Mouse (Mus musculus): ENCODE measurements around the gene Rdh19. TPM values are rescaled to one million over a fixed set of nuclear protein-coding genes. Genes with fewer than 3 reads are reported as not detected.
"Not testable (repeated sequence)": the region's sequence is repeated elsewhere in the genome, so short reads cannot be mapped to it uniquely, and the experiment has no call there.

Gene Rdh19
- polyA plus RNA-seq, 1 experiment from 2014 or later = not detected

GRCm38 (mm10) chr10:127891481-127891880 is 41.8 kb downstream of the Rdh19 start:
- Histone ChIP-seq H3K27ac (ENCODE audit: low read depth, low read length) (no peak overlapping the region), H3K36me3 (ENCODE audit: control insufficient read depth, insufficient read depth, low read length) (no peaks in the 10 kb centered on the region), H3K4me2 (ENCODE audit: low read depth, low read length) (no peak overlapping the region), H3K9ac (replicated peaks; ENCODE audit: low read depth, low read length) (no peak overlapping the region), H3K4me1 (ENCODE audit: control insufficient read depth, insufficient read depth, low read length) (no peaks in the 10 kb centered on the region), H3K4me3 (ENCODE audit: low read depth, low read length) (no peak overlapping the region), H3K27me3 (ENCODE audit: control insufficient read depth, insufficient read depth, low read length) (no peaks in the 10 kb centered on the region), H3K9me3 (ENCODE audit: control insufficient read depth, low read length) (no peaks in the 10 kb centered on the region)
- WGBS = 88% methylated on average over 1 of the region's 1 CpGs
- no peak for ATAC-seq (ENCODE audit: low read depth)

- H3K4me1 ChIP-seq (ENCODE audit: control insufficient read depth, insufficient read depth, low read length); H3K9ac ChIP-seq (replicated peaks; ENCODE audit: low read depth, low read length); H3K4me2 ChIP-seq (ENCODE audit: low read depth, low read length); H3K36me3 ChIP-seq (ENCODE audit: control insufficient read depth, insufficient read depth, low read length); H3K4me3 ChIP-seq (ENCODE audit: low read depth, low read length); H3K9me3 ChIP-seq (ENCODE audit: control insufficient read depth, low read length); ATAC-seq (ENCODE audit: low read depth); H3K27ac ChIP-seq (ENCODE audit: low read depth, low read length); H3K27me3 ChIP-seq (ENCODE audit: control insufficient read depth, insufficient read depth, low read length): not testable (repeated sequence)
- 68% methylated on average over 5 of the region's 5 CpGs for WGBS
Measured at GRCm38 (mm10) chr10:127893163-127894022, 43.7 kb downstream of the Rdh19 start.

- Histone ChIP-seq H3K27ac (ENCODE audit: low read depth, low read length) (no peak overlapping the region), H3K4me2 (ENCODE audit: low read depth, low read length) (no peak overlapping the region), H3K4me3 (ENCODE audit: low read depth, low read length) (no peak overlapping the region), H3K27me3 (ENCODE audit: control insufficient read depth, insufficient read depth, low read length) (no peaks in the 10 kb centered on the region), H3K36me3 (ENCODE audit: control insufficient read depth, insufficient read depth, low read length) (no peaks in the 10 kb centered on the region), H3K9ac (replicated peaks; ENCODE audit: low read depth, low read length) (no peak overlapping the region), H3K9me3 (ENCODE audit: control insufficient read depth, low read length) (no peaks in the 10 kb centered on the region), H3K4me1 (ENCODE audit: control insufficient read depth, insufficient read depth, low read length) (no peaks in the 10 kb centered on the region)
- 75% methylated on average over 5 of the region's 5 CpGs for WGBS
- ATAC-seq (ENCODE audit: low read depth) = no peak
Measured at GRCm38 (mm10) chr10:127896705-127897104, 47.0 kb downstream of the Rdh19 start.

- H3K4me1 ChIP-seq (ENCODE audit: control insufficient read depth, insufficient read depth, low read length) = no peaks in the 10 kb centered on the region
- H3K9ac ChIP-seq (replicated peaks; ENCODE audit: low read depth, low read length) = no peak overlapping the region
- H3K4me3 ChIP-seq (ENCODE audit: low read depth, low read length) = no peak overlapping the region
- WGBS = 91% methylated on average over 3 of the region's 3 CpGs
- no peak overlapping the region for H3K4me2 ChIP-seq (ENCODE audit: low read depth, low read length)
- no peak overlapping the region for H3K27ac ChIP-seq (ENCODE audit: low read depth, low read length)
- H3K9me3 ChIP-seq (ENCODE audit: control insufficient read depth, low read length) = no peaks in the 10 kb centered on the region
- no peak for ATAC-seq (ENCODE audit: low read depth)
- H3K27me3 ChIP-seq (ENCODE audit: control insufficient read depth, insufficient read depth, low read length) = no peaks in the 10 kb centered on the region
- no peaks in the 10 kb centered on the region for H3K36me3 ChIP-seq (ENCODE audit: control insufficient read depth, insufficient read depth, low read length)
Measured at GRCm38 (mm10) chr10:127897506-127897905, 47.8 kb downstream of the Rdh19 start.

GRCm38 (mm10) chr10:127898218-127898617 is 48.5 kb downstream of the Rdh19 start, which contains the start of gene Sdr9c7:
Sdr9c7 (plus strand) TSS chr10:127898518.
- Histone ChIP-seq H3K4me3 (ENCODE audit: low read depth, low read length) (no peak within 1 kb of the TSS), H3K9ac (replicated peaks; ENCODE audit: low read depth, low read length) (no peak within 1 kb of the TSS)
- WGBS = 93% methylated on average over 2 of the region's 2 CpGs

GRCm38 (mm10) chr10:127899783-127900182 is 50.1 kb downstream of the Rdh19 start:
- no peak for ATAC-seq (ENCODE audit: low read depth)
- Histone ChIP-seq H3K27me3 (ENCODE audit: control insufficient read depth, insufficient read depth, low read length) (no peaks in the 10 kb centered on the region), H3K9ac (replicated peaks; ENCODE audit: low read depth, low read length) (no peak overlapping the region), H3K27ac (ENCODE audit: low read depth, low read length) (no peak overlapping the region), H3K4me1 (ENCODE audit: control insufficient read depth, insufficient read depth, low read length) (no peaks in the 10 kb centered on the region), H3K36me3 (ENCODE audit: control insufficient read depth, insufficient read depth, low read length) (no peaks in the 10 kb centered on the region), H3K4me3 (ENCODE audit: low read depth, low read length) (no peak overlapping the region), H3K4me2 (ENCODE audit: low read depth, low read length) (no peak overlapping the region), H3K9me3 (ENCODE audit: control insufficient read depth, low read length) (no peaks in the 10 kb centered on the region)
- 67% methylated on average over 5 of the region's 5 CpGs for WGBS

More at GRCm38 (mm10) chr10:127898218-127898617, 48.5 kb downstream of the Rdh19 start, which contains the start of gene Sdr9c7:
- Histone ChIP-seq H3K36me3 (ENCODE audit: control insufficient read depth, insufficient read depth, low read length) (no peaks in the 10 kb centered on the region), H3K27ac (ENCODE audit: low read depth, low read length) (no peak within 1 kb of the TSS), H3K4me2 (ENCODE audit: low read depth, low read length) (no peak within 1 kb of the TSS), H3K9me3 (ENCODE audit: control insufficient read depth, low read length) (no peaks in the 10 kb centered on the region), H3K4me1 (ENCODE audit: control insufficient read depth, insufficient read depth, low read length) (no peaks in the 10 kb centered on the region), H3K27me3 (ENCODE audit: control insufficient read depth, insufficient read depth, low read length) (no peaks in the 10 kb centered on the region)
- no peak for ATAC-seq (ENCODE audit: low read depth)

- Histone ChIP-seq H3K4me3 (ENCODE audit: low read depth, low read length) (no peak overlapping the region), H3K36me3 (ENCODE audit: control insufficient read depth, insufficient read depth, low read length) (no peaks in the 10 kb centered on the region), H3K27me3 (ENCODE audit: control insufficient read depth, insufficient read depth, low read length) (no peaks in the 10 kb centered on the region), H3K4me1 (ENCODE audit: control insufficient read depth, insufficient read depth, low read length) (no peaks in the 10 kb centered on the region), H3K4me2 (ENCODE audit: low read depth, low read length) (no peak overlapping the region), H3K9me3 (ENCODE audit: control insufficient read depth, low read length) (no peaks in the 10 kb centered on the region), H3K9ac (replicated peaks; ENCODE audit: low read depth, low read length) (no peak overlapping the region), H3K27ac (ENCODE audit: low read depth, low read length) (no peak overlapping the region)
- 89% methylated on average over 4 of the region's 4 CpGs for WGBS
- ATAC-seq (ENCODE audit: low read depth) = no peak
Measured at GRCm38 (mm10) chr10:127901751-127902150, 52.0 kb downstream of the Rdh19 start.

- Histone ChIP-seq H3K36me3 (ENCODE audit: control insufficient read depth, insufficient read depth, low read length) (no peaks in the 10 kb centered on the region), H3K4me3 (ENCODE audit: low read depth, low read length) (no peak overlapping the region), H3K27me3 (ENCODE audit: control insufficient read depth, insufficient read depth, low read length) (no peaks in the 10 kb centered on the region), H3K4me1 (ENCODE audit: control insufficient read depth, insufficient read depth, low read length) (no peaks in the 10 kb centered on the region), H3K27ac (ENCODE audit: low read depth, low read length) (no peak overlapping the region), H3K4me2 (ENCODE audit: low read depth, low read length) (no peak overlapping the region), H3K9me3 (ENCODE audit: control insufficient read depth, low read length) (no peaks in the 10 kb centered on the region), H3K9ac (replicated peaks; ENCODE audit: low read depth, low read length) (no peak overlapping the region)
- 64% methylated on average over 1 of the region's 1 CpGs for WGBS
- no peak for ATAC-seq (ENCODE audit: low read depth)
Measured at GRCm38 (mm10) chr10:127903116-127903515, 53.4 kb downstream of the Rdh19 start.

- Histone ChIP-seq H3K9me3 (ENCODE audit: control insufficient read depth, low read length) (no peaks in the 10 kb centered on the region), H3K27me3 (ENCODE audit: control insufficient read depth, insufficient read depth, low read length) (no peaks in the 10 kb centered on the region), H3K9ac (replicated peaks; ENCODE audit: low read depth, low read length) (no peak overlapping the region), H3K4me2 (ENCODE audit: low read depth, low read length) (no peak overlapping the region), H3K4me3 (ENCODE audit: low read depth, low read length) (no peak overlapping the region), H3K36me3 (ENCODE audit: control insufficient read depth, insufficient read depth, low read length) (no peaks in the 10 kb centered on the region), H3K4me1 (ENCODE audit: control insufficient read depth, insufficient read depth, low read length) (no peaks in the 10 kb centered on the region), H3K27ac (ENCODE audit: low read depth, low read length) (no peak overlapping the region)
- ATAC-seq (ENCODE audit: low read depth) = no peak; the same call in 1 of the 2 replicates
- WGBS = 68% methylated on average over 7 of the region's 7 CpGs
Measured at GRCm38 (mm10) chr10:127904718-127905446, 55.2 kb downstream of the Rdh19 start.
